Mouse (Mus musculus): Measurements from ENCODE around the gene Pkd1l2. TPM values are rescaled to one million over a fixed set of nuclear protein-coding genes. Genes with fewer than 3 reads are reported as not detected.
A peak's percentile ranks its signal among the peaks of the same experiment; 100 is the strongest.

The Pkd1l2 gene
- polyA plus RNA-seq, 1 experiment from 2014 or later: not detected

DNA sequence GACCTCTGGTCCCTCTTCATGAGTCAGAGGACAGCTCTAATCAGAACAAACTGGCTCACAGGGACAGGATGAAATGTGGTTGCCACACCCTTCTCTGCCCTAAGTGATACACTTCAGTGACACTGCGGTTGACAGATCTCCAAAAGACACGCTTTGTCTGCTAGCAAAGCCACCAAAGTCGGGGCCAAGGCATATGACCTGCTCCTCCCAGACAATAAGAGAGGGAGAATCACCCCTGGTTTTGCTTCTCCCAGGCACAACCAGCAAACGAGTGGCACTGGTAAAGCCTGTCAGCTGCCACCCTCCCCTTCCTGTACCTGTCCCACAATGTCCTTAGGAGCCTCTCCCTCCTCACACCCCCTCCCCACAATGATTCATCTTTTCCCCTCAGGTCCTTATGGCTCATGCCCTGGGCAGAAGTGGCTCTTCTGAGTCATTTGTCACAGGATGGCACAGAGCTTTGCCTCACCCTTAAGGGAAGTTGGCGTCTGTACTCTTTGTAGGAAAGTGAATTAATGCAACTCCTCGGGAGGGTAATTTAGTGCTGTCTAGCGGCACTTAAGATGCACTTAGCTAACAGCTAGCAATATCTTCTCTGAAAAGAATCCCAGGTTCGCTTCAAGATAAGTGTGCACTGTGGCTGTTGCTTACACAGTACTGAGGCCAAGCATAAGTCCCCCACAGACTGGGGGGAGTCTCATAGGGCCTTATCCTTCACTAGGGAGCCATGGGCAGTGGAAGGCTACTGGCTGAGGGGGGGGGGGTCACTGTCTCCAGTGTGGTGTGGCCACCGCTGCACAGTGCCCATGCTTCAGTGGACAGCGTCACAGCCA is 7.7 kb downstream of the Pkd1l2 start:
- DNase-seq (ENCODE audit: low spot score): no peak
- WGBS: 67% methylated on average over 10 of the region's 10 CpGs
- no peaks in the 10 kb centered on the region for H3K36me3 ChIP-seq (ENCODE audit: control insufficient read depth, insufficient read depth, low read length)
- no peak overlapping the region for H3K27ac ChIP-seq (ENCODE audit: low read depth, low read length)
- no peak overlapping the region for H3K4me2 ChIP-seq (ENCODE audit: low read depth)
- no peak overlapping the region for H3K9ac ChIP-seq (ENCODE audit: low read length)
- ATAC-seq (ENCODE audit: insufficient read depth, low FRiP score, low TSS enrichment): no peak
- no peak overlapping the region for H3K4me3 ChIP-seq (ENCODE audit: low read depth, low read length)
- H3K9me3 ChIP-seq (ENCODE audit: control insufficient read depth, low read length): no peaks in the 10 kb centered on the region
- H3K4me1 ChIP-seq (ENCODE audit: control insufficient read depth, insufficient read depth, low read length): no peaks in the 10 kb centered on the region
- no peaks in the 10 kb centered on the region for H3K27me3 ChIP-seq (ENCODE audit: control insufficient read depth, insufficient read depth, low read length)

DNA sequence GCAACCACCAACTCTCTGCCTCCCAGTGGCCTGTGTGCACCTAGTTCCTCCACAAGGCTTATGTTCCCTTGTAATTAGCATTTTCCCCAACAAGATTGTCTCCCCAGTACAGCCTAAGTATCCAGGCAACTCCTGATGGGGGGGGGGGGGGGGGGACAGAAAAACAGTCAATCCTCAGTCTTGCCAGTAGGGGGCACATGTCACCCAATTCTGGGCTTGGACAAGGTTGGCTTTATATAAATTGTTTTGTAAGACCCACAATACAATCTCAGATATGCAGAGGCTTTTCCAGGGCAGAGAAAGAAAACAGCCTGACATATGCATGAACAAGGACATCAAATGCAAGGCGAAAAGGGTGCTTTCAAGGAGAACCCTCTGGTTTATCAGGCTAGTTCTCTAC is 12.5 kb downstream of the Pkd1l2 start:
- Histone ChIP-seq H3K4me2 (ENCODE audit: low read depth) (no peak overlapping the region), H3K27ac (ENCODE audit: low read depth, low read length) (no peak overlapping the region), H3K27me3 (ENCODE audit: control insufficient read depth, insufficient read depth, low read length) (no peaks in the 10 kb centered on the region), H3K9ac (ENCODE audit: low read length) (no peak overlapping the region), H3K4me3 (ENCODE audit: low read depth, low read length) (no peak overlapping the region), H3K9me3 (ENCODE audit: control insufficient read depth, low read length) (no peaks in the 10 kb centered on the region), H3K36me3 (ENCODE audit: control insufficient read depth, insufficient read depth, low read length) (no peaks in the 10 kb centered on the region), H3K4me1 (ENCODE audit: control insufficient read depth, insufficient read depth, low read length) (no peaks in the 10 kb centered on the region)
- 80% methylated on average over 1 of the region's 1 CpGs for WGBS
- no peak for ATAC-seq (ENCODE audit: insufficient read depth, low FRiP score, low TSS enrichment)
- no peak for DNase-seq (ENCODE audit: low spot score)

DNA sequence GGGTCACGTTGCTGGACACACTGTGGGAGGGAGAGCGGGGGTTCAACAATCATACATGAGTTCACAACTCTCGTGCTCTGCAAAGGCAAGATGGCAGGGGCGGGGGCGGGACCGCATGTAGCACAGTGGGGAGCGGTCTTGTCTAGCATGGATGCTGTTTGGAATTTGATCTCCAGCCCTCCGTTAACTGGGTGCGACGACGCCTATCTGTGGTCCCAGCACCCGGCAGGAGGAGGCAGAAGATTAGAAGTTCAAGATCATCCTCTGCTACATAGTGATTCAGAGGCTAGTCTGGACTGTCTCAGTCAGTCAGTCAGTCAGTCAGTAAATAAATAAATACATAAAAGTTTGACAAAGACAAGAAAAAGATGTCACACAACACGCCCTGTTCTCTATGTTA is 14.0 kb downstream of the Pkd1l2 start:
- H3K36me3 ChIP-seq (ENCODE audit: control insufficient read depth, insufficient read depth, low read length): no peaks in the 10 kb centered on the region
- H3K4me3 ChIP-seq (ENCODE audit: low read depth, low read length): no peak overlapping the region
- ATAC-seq (ENCODE audit: insufficient read depth, low FRiP score, low TSS enrichment): no peak
- no peaks in the 10 kb centered on the region for H3K27me3 ChIP-seq (ENCODE audit: control insufficient read depth, insufficient read depth, low read length)
- WGBS: 81% methylated on average over 13 of the region's 13 CpGs
- H3K4me2 ChIP-seq (ENCODE audit: low read depth): no peak overlapping the region
- no peaks in the 10 kb centered on the region for H3K4me1 ChIP-seq (ENCODE audit: control insufficient read depth, insufficient read depth, low read length)
- no peaks in the 10 kb centered on the region for H3K9me3 ChIP-seq (ENCODE audit: control insufficient read depth, low read length)
- H3K9ac ChIP-seq (ENCODE audit: low read length): no peak overlapping the region
- H3K27ac ChIP-seq (ENCODE audit: low read depth, low read length): no peak overlapping the region
- no peak for DNase-seq (ENCODE audit: low spot score)

DNA sequence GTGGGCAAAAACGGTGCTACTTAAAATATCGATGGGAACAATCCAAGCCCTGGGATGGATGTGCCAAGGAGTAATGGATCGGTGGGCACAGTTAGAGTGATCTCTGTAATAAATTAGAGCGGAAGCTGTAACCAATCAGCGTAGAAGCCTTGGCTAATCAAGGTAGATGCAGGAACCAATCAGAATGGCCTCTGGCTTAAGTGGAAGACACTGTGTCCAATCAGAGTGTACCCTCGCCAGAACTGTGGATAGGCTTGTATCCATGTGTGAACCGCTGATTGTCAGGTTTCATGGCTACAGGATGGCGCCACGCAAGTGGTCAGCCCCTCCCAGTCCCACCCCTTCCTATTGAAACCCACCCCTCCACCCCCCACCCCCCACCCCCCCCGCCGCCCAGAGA is 14.9 kb downstream of the Pkd1l2 start:
- Histone ChIP-seq H3K9me3 (ENCODE audit: control insufficient read depth, low read length) (no peaks in the 10 kb centered on the region), H3K4me3 (ENCODE audit: low read depth, low read length) (no peak overlapping the region), H3K9ac (ENCODE audit: low read length) (no peak overlapping the region), H3K36me3 (ENCODE audit: control insufficient read depth, insufficient read depth, low read length) (no peaks in the 10 kb centered on the region), H3K27me3 (ENCODE audit: control insufficient read depth, insufficient read depth, low read length) (no peaks in the 10 kb centered on the region), H3K27ac (ENCODE audit: low read depth, low read length) (no peak overlapping the region), H3K4me2 (ENCODE audit: low read depth) (no peak overlapping the region), H3K4me1 (ENCODE audit: control insufficient read depth, insufficient read depth, low read length) (no peaks in the 10 kb centered on the region)
- 83% methylated on average over 11 of the region's 11 CpGs for WGBS
- ATAC-seq (ENCODE audit: insufficient read depth, low FRiP score, low TSS enrichment) (no peak), DNase-seq (ENCODE audit: low spot score) (no peak)

DNA sequence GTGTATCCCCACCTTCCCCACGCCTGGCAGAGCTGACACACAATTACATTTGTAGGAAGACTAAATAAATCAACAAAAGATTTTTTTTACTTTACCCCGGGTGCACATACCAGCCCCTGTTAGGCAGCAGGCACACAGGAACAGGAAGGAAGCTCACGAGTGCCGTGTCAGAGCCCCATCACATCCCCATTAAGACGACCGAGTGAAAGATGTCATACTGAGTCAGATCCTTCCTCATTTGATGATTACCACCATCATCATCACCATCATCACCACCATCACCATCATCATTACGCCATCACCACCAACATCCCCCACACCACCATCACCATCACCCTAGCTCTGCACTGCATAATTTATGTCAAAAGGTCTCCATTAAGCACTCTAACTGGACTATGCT is 15.3 kb downstream of the Pkd1l2 start:
- no peak overlapping the region for H3K27ac ChIP-seq (ENCODE audit: low read depth, low read length)
- ATAC-seq (ENCODE audit: insufficient read depth, low FRiP score, low TSS enrichment) (no peak), DNase-seq (ENCODE audit: low spot score) (no peak)
- no peak overlapping the region for H3K4me2 ChIP-seq (ENCODE audit: low read depth)
- whole genome bisulfite sequencing: 87% methylated on average over 7 of the region's 7 CpGs
- H3K27me3 ChIP-seq (ENCODE audit: control insufficient read depth, insufficient read depth, low read length): no peaks in the 10 kb centered on the region
- no peaks in the 10 kb centered on the region for H3K4me1 ChIP-seq (ENCODE audit: control insufficient read depth, insufficient read depth, low read length)
- H3K4me3 ChIP-seq (ENCODE audit: low read depth, low read length): no peak overlapping the region
- no peaks in the 10 kb centered on the region for H3K36me3 ChIP-seq (ENCODE audit: control insufficient read depth, insufficient read depth, low read length)
- H3K9ac ChIP-seq (ENCODE audit: low read length): no peak overlapping the region
- no peaks in the 10 kb centered on the region for H3K9me3 ChIP-seq (ENCODE audit: control insufficient read depth, low read length)

DNA sequence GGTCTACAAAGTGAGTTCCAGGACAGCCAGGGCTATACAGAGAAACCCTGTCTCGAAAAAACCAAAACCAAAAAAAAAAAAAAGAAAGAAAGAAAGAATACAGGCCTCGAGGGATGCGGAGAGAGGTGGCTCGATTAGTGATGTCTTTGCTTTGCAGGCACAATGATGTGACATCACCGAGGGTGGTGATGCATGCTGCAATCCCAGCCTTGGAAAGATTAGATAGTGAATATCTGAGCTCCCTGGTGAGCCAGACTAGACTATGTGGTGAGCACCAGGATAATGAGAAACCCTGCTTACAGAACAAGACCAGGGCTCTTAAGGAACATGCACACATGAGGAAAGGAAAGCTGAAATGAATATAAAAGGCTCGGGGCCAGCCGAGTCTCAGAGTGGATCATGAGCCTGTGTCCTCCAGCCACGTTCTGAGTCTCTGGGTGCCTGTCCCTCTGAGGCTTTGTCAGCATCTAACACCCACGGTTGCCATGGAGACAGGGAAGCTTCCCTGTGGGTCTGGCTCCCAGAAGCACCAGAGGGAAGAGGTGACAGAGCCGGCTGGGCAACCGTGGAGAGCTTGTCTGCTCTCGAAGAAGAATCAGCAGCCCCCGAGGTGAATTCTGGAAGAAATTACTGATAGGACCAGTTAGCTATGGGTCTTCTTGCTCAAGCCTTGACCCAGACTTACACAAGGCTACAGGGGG is 20.9 kb downstream of the Pkd1l2 start:
- ATAC-seq (ENCODE audit: insufficient read depth, low FRiP score, low TSS enrichment) (no peak), DNase-seq (ENCODE audit: low spot score) (peak; percentile 23)
- H3K27me3 ChIP-seq (ENCODE audit: control insufficient read depth, insufficient read depth, low read length): no peaks in the 10 kb centered on the region
- H3K4me2 ChIP-seq (ENCODE audit: low read depth): no peak overlapping the region
- H3K4me3 ChIP-seq (ENCODE audit: low read depth, low read length): no peak overlapping the region
- H3K9me3 ChIP-seq (ENCODE audit: control insufficient read depth, low read length): no peaks in the 10 kb centered on the region
- no peaks in the 10 kb centered on the region for H3K36me3 ChIP-seq (ENCODE audit: control insufficient read depth, insufficient read depth, low read length)
- no peak overlapping the region for H3K27ac ChIP-seq (ENCODE audit: low read depth, low read length)
- H3K9ac ChIP-seq (ENCODE audit: low read length): no peak overlapping the region
- no peaks in the 10 kb centered on the region for H3K4me1 ChIP-seq (ENCODE audit: control insufficient read depth, insufficient read depth, low read length)
- WGBS: 65% methylated on average over 13 of the region's 13 CpGs

DNA sequence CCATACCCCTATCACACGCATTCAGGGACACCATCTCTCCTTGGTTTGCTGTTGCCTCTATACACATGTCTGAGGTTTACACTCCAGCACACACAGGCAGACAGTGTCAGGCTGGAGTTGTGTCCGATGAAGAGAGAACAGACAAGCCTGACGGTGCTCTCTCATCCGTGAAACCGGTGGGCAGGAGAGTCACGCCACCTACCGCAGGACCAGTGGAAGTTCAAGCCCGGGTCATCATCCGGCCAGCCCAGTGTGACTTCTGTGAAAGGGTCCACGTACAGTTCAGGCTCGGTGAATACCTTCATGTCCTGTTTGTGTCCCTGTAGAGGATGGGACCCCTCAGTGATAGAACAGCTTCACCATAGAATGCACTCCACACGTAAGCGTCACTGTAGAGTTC is 21.9 kb downstream of the Pkd1l2 start:
- ATAC-seq (ENCODE audit: insufficient read depth, low FRiP score, low TSS enrichment) (no peak), DNase-seq (ENCODE audit: low spot score) (no peak)
- Histone ChIP-seq H3K4me3 (ENCODE audit: low read depth, low read length) (no peak overlapping the region), H3K4me1 (ENCODE audit: control insufficient read depth, insufficient read depth, low read length) (no peaks in the 10 kb centered on the region), H3K9ac (ENCODE audit: low read length) (no peak overlapping the region), H3K9me3 (ENCODE audit: control insufficient read depth, low read length) (no peaks in the 10 kb centered on the region), H3K4me2 (ENCODE audit: low read depth) (no peak overlapping the region), H3K27ac (ENCODE audit: low read depth, low read length) (no peak overlapping the region), H3K36me3 (ENCODE audit: control insufficient read depth, insufficient read depth, low read length) (no peaks in the 10 kb centered on the region), H3K27me3 (ENCODE audit: control insufficient read depth, insufficient read depth, low read length) (no peaks in the 10 kb centered on the region)
- 82% methylated on average over 13 of the region's 13 CpGs for WGBS

DNA sequence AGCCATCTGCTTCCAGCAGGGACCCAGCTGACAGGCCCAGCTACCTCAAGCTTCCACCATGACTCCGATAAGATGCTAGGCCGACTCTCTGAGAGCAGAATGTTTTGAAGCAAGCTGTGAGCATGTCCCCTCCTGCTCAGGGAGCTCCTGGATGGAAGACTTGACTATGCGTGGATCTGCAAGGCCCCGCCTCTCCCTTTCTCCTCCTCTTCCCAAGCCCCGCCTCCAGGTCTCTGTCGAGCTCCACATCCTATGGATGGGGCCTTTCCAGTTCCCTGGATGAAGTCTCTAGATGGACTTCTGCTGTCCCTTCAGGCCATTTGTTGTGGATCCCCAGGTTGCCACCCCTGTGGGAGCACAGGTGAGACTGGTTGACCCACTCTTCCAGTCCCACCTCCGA is 23.2 kb downstream of the Pkd1l2 start:
- 66% methylated on average over 7 of the region's 7 CpGs for WGBS
- no peaks in the 10 kb centered on the region for H3K36me3 ChIP-seq (ENCODE audit: control insufficient read depth, insufficient read depth, low read length)

DNA sequence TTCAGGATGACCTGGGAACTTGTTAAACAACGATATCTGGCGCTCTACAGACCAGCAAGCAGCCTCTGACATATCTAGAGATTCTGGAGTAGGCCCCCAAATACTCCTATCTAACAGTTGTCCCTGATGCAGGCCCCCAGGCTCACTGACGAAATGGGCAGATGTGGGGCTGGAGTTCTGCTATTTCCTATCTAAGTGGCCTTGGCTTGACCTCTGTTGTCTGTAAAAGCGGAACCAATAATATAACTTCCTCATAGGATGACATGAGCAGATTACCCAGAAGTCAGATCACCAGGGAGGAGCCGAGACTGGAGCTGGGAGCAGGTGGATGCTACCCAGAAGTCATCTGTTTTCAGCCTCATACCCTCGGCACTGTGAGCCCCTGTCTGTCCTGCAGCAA is 27.2 kb downstream of the Pkd1l2 start:
- Histone ChIP-seq H3K27ac (ENCODE audit: low read depth, low read length) (no peak overlapping the region), H3K9me3 (ENCODE audit: control insufficient read depth, low read length) (no peaks in the 10 kb centered on the region), H3K4me2 (ENCODE audit: low read depth) (no peak overlapping the region), H3K27me3 (ENCODE audit: control insufficient read depth, insufficient read depth, low read length) (no peaks in the 10 kb centered on the region), H3K9ac (ENCODE audit: low read length) (no peak overlapping the region), H3K36me3 (ENCODE audit: control insufficient read depth, insufficient read depth, low read length) (no peaks in the 10 kb centered on the region), H3K4me3 (ENCODE audit: low read depth, low read length) (no peak overlapping the region), H3K4me1 (ENCODE audit: control insufficient read depth, insufficient read depth, low read length) (no peaks in the 10 kb centered on the region)
- WGBS: 85% methylated on average over 6 of the region's 6 CpGs
- ATAC-seq (ENCODE audit: insufficient read depth, low FRiP score, low TSS enrichment) (no peak), DNase-seq (ENCODE audit: low spot score) (no peak)

More for the DNA sequence above, 23.2 kb downstream of the Pkd1l2 start:
- H3K27me3 ChIP-seq (ENCODE audit: control insufficient read depth, insufficient read depth, low read length): no peaks in the 10 kb centered on the region
- H3K4me3 ChIP-seq (ENCODE audit: low read depth, low read length): no peak overlapping the region
- no peaks in the 10 kb centered on the region for H3K4me1 ChIP-seq (ENCODE audit: control insufficient read depth, insufficient read depth, low read length)
- H3K9ac ChIP-seq (ENCODE audit: low read length): no peak overlapping the region
- ATAC-seq (ENCODE audit: insufficient read depth, low FRiP score, low TSS enrichment): no peak
- no peak overlapping the region for H3K27ac ChIP-seq (ENCODE audit: low read depth, low read length)
- H3K4me2 ChIP-seq (ENCODE audit: low read depth): no peak overlapping the region
- no peak for DNase-seq (ENCODE audit: low spot score)
- H3K9me3 ChIP-seq (ENCODE audit: control insufficient read depth, low read length): no peaks in the 10 kb centered on the region
